Mouse (Mus musculus) embryonic fibroblast, embryonic 13.5 days (primary cell): ENCODE data around the gene Btn1a1.

Source experiments
- CTCF ChIP-seq: IDR thresholded peaks from 2 replicates; pipeline ENCODE4 v1.5.1; 2011; ENCODE audit warnings: mild to moderate bottlenecking, control low read depth, low read length, moderate library complexity, borderline replicate concordance; ENCODE audit not compliant: insufficient read depth
- POLR2A ChIP-seq: IDR thresholded peaks from 2 replicates; pipeline ENCODE4 v1.6.1; 2011; ENCODE audit warnings: low read depth, mild to moderate bottlenecking, control low read depth, low read length, moderate library complexity

DNA sequence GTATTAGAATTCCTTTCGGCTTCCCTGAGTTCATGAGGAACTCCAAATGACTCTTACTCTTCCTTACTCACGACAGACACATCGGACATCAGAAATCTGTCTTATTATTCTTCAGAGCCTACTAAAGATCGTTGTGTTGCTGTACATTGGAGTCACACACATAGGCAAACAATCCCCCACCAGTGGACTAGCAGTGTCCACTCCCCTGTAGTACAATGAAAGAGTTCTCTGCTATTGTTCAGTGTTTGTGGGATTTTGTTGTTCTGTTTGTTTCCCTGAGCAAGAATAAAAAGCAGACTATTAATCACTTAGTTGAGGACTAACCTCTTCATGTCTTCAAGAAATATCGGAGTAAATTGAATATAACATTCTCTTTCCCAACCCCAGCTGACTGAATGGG is 31.9 kb downstream of the Btn1a1 start:
- TF ChIP-seq POLR2A = no peak
- no peak for TF ChIP-seq CTCF
